Mouse (Mus musculus): Measurements from ENCODE around the gene Gm20388. TPM values are rescaled to one million over a fixed set of nuclear protein-coding genes. Genes with fewer than 3 reads are reported as not detected.

The Gm20388 gene
- total and polyA plus RNA-seq, 2 experiments from 2014 or later = 51.3 TPM; not detected in 1

- Histone ChIP-seq H3K9me3 (ENCODE audit: low read length) (no peaks in the 10 kb centered on the region), H3K27ac (ENCODE audit: low read depth, low read length) (peak overlapping the region; percentile 85), H3K36me3 (ENCODE audit: insufficient read depth) (no peaks in the 10 kb centered on the region), H3K4me3 (ENCODE audit: low read depth, low read length) (peak overlapping the region; percentile 48), H3K4me2 (ENCODE audit: low read depth) (peak overlapping the region; percentile 59), H3K4me1 (ENCODE audit: insufficient read depth) (peaks cover 16% of the 10 kb centered on the region; the same call in 1 of the 2 replicates), H3K9ac (peak overlapping the region; percentile 59), H3K27me3 (ENCODE audit: insufficient read depth, low read length) (no peaks in the 10 kb centered on the region)
- peak; percentile 91 for DNase-seq
- no peak for TF ChIP-seq CTCF (IDR thresholded peaks at IDR 0.05; ENCODE audit: low read depth)
- peak; percentile 86 for ATAC-seq
- WGBS = 36% methylated on average over 29 of the region's 29 CpGs
These were observed 2841.6 kb downstream of the Gm20388 start for GRCm38 (mm10) chr8:122752111-122752721.

GRCm38 (mm10) chr8:122758597-122758996, 2848.0 kb downstream of the Gm20388 start:
- no peaks in the 10 kb centered on the region; the same call in none of the 2 replicates for H3K27me3 ChIP-seq (ENCODE audit: insufficient read depth, low read length)
- no peak overlapping the region for H3K9ac ChIP-seq
- no peaks in the 10 kb centered on the region for H3K9me3 ChIP-seq (ENCODE audit: low read length)
- no peak overlapping the region for H3K27ac ChIP-seq (ENCODE audit: low read depth, low read length)
- no peaks in the 10 kb centered on the region for H3K4me1 ChIP-seq (ENCODE audit: insufficient read depth)
- H3K4me2 ChIP-seq (ENCODE audit: low read depth) = no peak overlapping the region
- DNase-seq (no peak), ATAC-seq (no peak)
- TF ChIP-seq CTCF (IDR thresholded peaks at IDR 0.05; ENCODE audit: low read depth) = no peak
- no peak overlapping the region for H3K4me3 ChIP-seq (ENCODE audit: low read depth, low read length)
- no peaks in the 10 kb centered on the region for H3K36me3 ChIP-seq (ENCODE audit: insufficient read depth)

GRCm38 (mm10) chr8:122760116-122760515, 2849.5 kb downstream of the Gm20388 start:
- no peak for ATAC-seq

GRCm38 (mm10) chr8:122761109-122761508, 2850.5 kb downstream of the Gm20388 start:
- Histone ChIP-seq H3K36me3 (ENCODE audit: insufficient read depth) (no peaks in the 10 kb centered on the region), H3K27me3 (ENCODE audit: insufficient read depth, low read length) (no peaks in the 10 kb centered on the region; the same call in none of the 2 replicates), H3K9ac (no peak overlapping the region), H3K27ac (ENCODE audit: low read depth, low read length) (no peak overlapping the region), H3K9me3 (ENCODE audit: low read length) (no peaks in the 10 kb centered on the region), H3K4me2 (ENCODE audit: low read depth) (no peak overlapping the region), H3K4me1 (ENCODE audit: insufficient read depth) (no peaks in the 10 kb centered on the region), H3K4me3 (ENCODE audit: low read depth, low read length) (no peak overlapping the region)
- ATAC-seq = no peak
- WGBS = 73% methylated on average over 6 of the region's 6 CpGs
- TF ChIP-seq CTCF (IDR thresholded peaks at IDR 0.05; ENCODE audit: low read depth) = no peak
- no peak for DNase-seq

More at GRCm38 (mm10) chr8:122760116-122760515, 2849.5 kb downstream of the Gm20388 start:
- no peaks in the 10 kb centered on the region for H3K9me3 ChIP-seq (ENCODE audit: low read length)
- no peaks in the 10 kb centered on the region for H3K36me3 ChIP-seq (ENCODE audit: insufficient read depth)
- H3K4me1 ChIP-seq (ENCODE audit: insufficient read depth) = no peaks in the 10 kb centered on the region
- no peak overlapping the region for H3K9ac ChIP-seq
- H3K4me3 ChIP-seq (ENCODE audit: low read depth, low read length) = no peak overlapping the region
- H3K4me2 ChIP-seq (ENCODE audit: low read depth) = no peak overlapping the region
- no peak for DNase-seq
- no peak for TF ChIP-seq CTCF (IDR thresholded peaks at IDR 0.05; ENCODE audit: low read depth)
- H3K27ac ChIP-seq (ENCODE audit: low read depth, low read length) = no peak overlapping the region
- 82% methylated on average over 7 of the region's 7 CpGs for WGBS
- H3K27me3 ChIP-seq (ENCODE audit: insufficient read depth, low read length) = no peaks in the 10 kb centered on the region; the same call in none of the 2 replicates

GRCm38 (mm10) chr8:122762731-122763266, 2852.2 kb downstream of the Gm20388 start:
- WGBS = 46% methylated on average over 12 of the region's 12 CpGs
- H3K9ac ChIP-seq = no peak overlapping the region
- H3K4me3 ChIP-seq (ENCODE audit: low read depth, low read length) = no peak overlapping the region
- DNase-seq = no peak
- H3K9me3 ChIP-seq (ENCODE audit: low read length) = no peaks in the 10 kb centered on the region
- ATAC-seq = no peak
- no peak overlapping the region for H3K27ac ChIP-seq (ENCODE audit: low read depth, low read length)
- H3K36me3 ChIP-seq (ENCODE audit: insufficient read depth) = no peaks in the 10 kb centered on the region
- no peaks in the 10 kb centered on the region; the same call in none of the 2 replicates for H3K27me3 ChIP-seq (ENCODE audit: insufficient read depth, low read length)
- H3K4me2 ChIP-seq (ENCODE audit: low read depth) = no peak overlapping the region
- H3K4me1 ChIP-seq (ENCODE audit: insufficient read depth) = no peaks in the 10 kb centered on the region
- TF ChIP-seq CTCF (IDR thresholded peaks at IDR 0.05; ENCODE audit: low read depth) = no peak

GRCm38 (mm10) chr8:122763267-122763738, 2852.7 kb downstream of the Gm20388 start:
- no peak for TF ChIP-seq CTCF (IDR thresholded peaks at IDR 0.05; ENCODE audit: low read depth)
- H3K36me3 ChIP-seq (ENCODE audit: insufficient read depth) = no peaks in the 10 kb centered on the region
- no peaks in the 10 kb centered on the region; the same call in none of the 2 replicates for H3K27me3 ChIP-seq (ENCODE audit: insufficient read depth, low read length)
- no peak overlapping the region for H3K4me2 ChIP-seq (ENCODE audit: low read depth)
- no peak overlapping the region for H3K9ac ChIP-seq
- ATAC-seq = no peak
- no peak overlapping the region for H3K27ac ChIP-seq (ENCODE audit: low read depth, low read length)
- H3K4me1 ChIP-seq (ENCODE audit: insufficient read depth) = no peaks in the 10 kb centered on the region
- no peak for DNase-seq
- no peak overlapping the region for H3K4me3 ChIP-seq (ENCODE audit: low read depth, low read length)
- no peaks in the 10 kb centered on the region for H3K9me3 ChIP-seq (ENCODE audit: low read length)
- WGBS = 87% methylated on average over 14 of the region's 14 CpGs

- no peak for TF ChIP-seq CTCF (IDR thresholded peaks at IDR 0.05; ENCODE audit: low read depth)
- DNase-seq = no peak
- WGBS = 82% methylated on average over 7 of the region's 7 CpGs
- Histone ChIP-seq H3K36me3 (ENCODE audit: insufficient read depth) (no peaks in the 10 kb centered on the region), H3K4me2 (ENCODE audit: low read depth) (no peak overlapping the region), H3K27ac (ENCODE audit: low read depth, low read length) (no peak overlapping the region), H3K9ac (no peak overlapping the region), H3K27me3 (ENCODE audit: insufficient read depth, low read length) (no peaks in the 10 kb centered on the region; the same call in none of the 2 replicates), H3K4me1 (ENCODE audit: insufficient read depth) (peaks cover 8% of the 10 kb centered on the region; the same call in 1 of the 2 replicates), H3K4me3 (ENCODE audit: low read depth, low read length) (no peak overlapping the region), H3K9me3 (ENCODE audit: low read length) (no peaks in the 10 kb centered on the region)
- ATAC-seq = no peak
These were observed 2854.3 kb downstream of the Gm20388 start for GRCm38 (mm10) chr8:122764790-122765474.

Data from forebrain, postnatal 0 days (tissue).